Mouse (Mus musculus): ENCODE results near the gene Btc. TPM values are rescaled to one million over a fixed set of nuclear protein-coding genes. Genes with fewer than 3 reads are reported as not detected.
A peak's percentile ranks its signal among the peaks of the same experiment; 100 is the strongest.

The Btc gene
- total and polyA plus RNA-seq, 3 experiments = 1.9 to 2.2 TPM; not detected in 1

DNA sequence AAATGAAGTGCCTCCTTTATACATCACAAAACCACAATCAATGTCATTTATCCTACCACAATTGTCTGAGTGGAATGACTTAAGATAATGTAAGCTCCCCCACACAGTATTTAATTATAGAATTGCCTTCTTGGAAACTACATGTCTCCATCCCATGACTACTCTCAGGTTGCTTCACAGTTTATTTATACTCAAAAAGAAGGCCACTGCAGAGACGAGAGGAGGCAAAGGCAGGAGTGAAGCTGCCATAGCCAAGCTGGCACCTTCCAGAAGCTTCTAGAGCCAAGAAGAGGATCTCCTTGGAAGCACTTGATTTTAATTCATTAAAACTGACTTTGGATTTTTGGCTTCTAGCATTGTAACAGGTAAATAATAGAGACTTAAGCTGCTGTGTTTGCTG lies 81.0 kb downstream of the Btc start:
- H3K36me3 ChIP-seq (ENCODE audit: control insufficient read depth in 1 of 2, insufficient read depth in 2 of 2, low read length in 2 of 2) = no peaks in the 10 kb centered on the region
- no peak overlapping the region for H3K9ac ChIP-seq (ENCODE audit: control insufficient read depth, low read depth, low read length, poor library complexity, severe bottlenecking)
- TF ChIP-seq MYC (IDR thresholded peaks at IDR 0.05; ENCODE audit: low read depth, low read length) (no peak), SIN3A (IDR thresholded peaks at IDR 0.05; ENCODE audit: low read length) (no peak), CHD2 (IDR thresholded peaks at IDR 0.05; ENCODE audit: low read length) (no peak), RCOR1 (IDR thresholded peaks at IDR 0.05; ENCODE audit: low read depth, low read length) (no peak), KAT2A (conservative IDR thresholded peaks at IDR 0.05; ENCODE audit: low read depth, low read length) (no peak), NELFE (IDR thresholded peaks at IDR 0.05; ENCODE audit: low read depth, low read length) (no peak), MAX (IDR thresholded peaks at IDR 0.05; ENCODE audit: low read length) (no peak), JUND (IDR thresholded peaks at IDR 0.05; ENCODE audit: low read depth, low read length) (no peak), EP300 (IDR thresholded peaks at IDR 0.05; ENCODE audit: low read depth in 1 of 2, low read length in 2 of 2) (no peak), USF2 (IDR thresholded peaks at IDR 0.05; ENCODE audit: borderline replicate concordance in 1 of 2, insufficient read depth in 1 of 2, low read depth in 1 of 2, low read length in 2 of 2) (no peak)
- H3K27ac ChIP-seq (ENCODE audit: control insufficient read depth, low read depth, low read length) = no peak overlapping the region
- H3K79me2 ChIP-seq (ENCODE audit: control insufficient read depth, insufficient read depth, low read length, poor library complexity) = no peaks in the 10 kb centered on the region
- H3K4me1 ChIP-seq (ENCODE audit: control insufficient read depth in 1 of 2, insufficient read depth in 2 of 2, low read length in 2 of 2) = no peaks in the 10 kb centered on the region
- DNase-seq (ENCODE audit: low read depth, low spot score) = no peak
- H3K9me3 ChIP-seq (replicated peaks; ENCODE audit: insufficient read depth, low read length) = no peaks in the 10 kb centered on the region
- peaks cover 2 to 4% of the 10 kb centered on the region in 2 experiments; a peak in 3 of 4 replicates for H3K27me3 ChIP-seq (ENCODE audit: control insufficient read depth in 1 of 2, insufficient read depth in 2 of 2, low read length in 2 of 2)
- no peak overlapping the region for H3K4me3 ChIP-seq (ENCODE audit: control insufficient read depth in 1 of 2, insufficient read depth in 1 of 2, low read depth in 2 of 2, low read length in 2 of 2)

- no peak for TF ChIP-seq EP300 (IDR thresholded peaks at IDR 0.05; ENCODE audit: low read depth in 1 of 2, low read length in 2 of 2)
- TF ChIP-seq RAD21 (IDR thresholded peaks at IDR 0.05; ENCODE audit: low read depth, low read length) = no peak
- TF ChIP-seq NELFE (IDR thresholded peaks at IDR 0.05; ENCODE audit: low read depth, low read length) = no peak
- TF ChIP-seq RCOR1 (IDR thresholded peaks at IDR 0.05; ENCODE audit: low read depth, low read length) = no peak
- TF ChIP-seq SIN3A (IDR thresholded peaks at IDR 0.05; ENCODE audit: low read length) = no peak
- TF ChIP-seq TBP (IDR thresholded peaks at IDR 0.05; ENCODE audit: low read depth, low read length) = no peak
- TF ChIP-seq MEF2A (IDR thresholded peaks at IDR 0.05; ENCODE audit: extremely low read depth, insufficient replicate concordance, low read depth, low read length, poor library complexity, severe bottlenecking) = no peak
- TF ChIP-seq MYC (IDR thresholded peaks at IDR 0.05; ENCODE audit: low read depth, low read length) = no peak
- no peak for TF ChIP-seq TAL1 (IDR thresholded peaks at IDR 0.05; ENCODE audit: low read length)
Observed at GRCm38 (mm10) chr5:91320348-91320747, 82.4 kb downstream of the Btc start.

DNA sequence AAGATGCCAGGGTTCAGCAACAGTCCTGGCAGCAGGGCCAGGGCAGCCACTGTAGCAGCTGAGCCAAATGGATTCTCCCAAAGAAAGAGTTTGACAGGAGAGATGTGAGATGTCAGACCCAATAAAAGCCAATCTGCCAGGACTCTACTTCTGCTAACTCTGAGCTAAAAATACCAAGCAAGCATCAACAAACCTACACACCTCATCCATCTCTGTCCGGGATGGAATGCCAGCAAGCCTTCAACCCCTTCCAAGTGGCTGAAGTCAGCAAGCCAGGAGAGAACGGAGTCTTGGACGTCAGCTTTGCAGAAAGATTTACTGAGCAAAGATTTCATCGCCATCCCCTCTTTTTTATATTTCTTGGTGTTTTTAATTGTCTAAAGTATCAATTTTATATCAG lies 88.8 kb downstream of the Btc start:
- TF ChIP-seq MAX (IDR thresholded peaks at IDR 0.05; ENCODE audit: low read length) = no peak
- no peak for TF ChIP-seq MYC (IDR thresholded peaks at IDR 0.05; ENCODE audit: low read depth, low read length)
- no peak for TF ChIP-seq EP300 (IDR thresholded peaks at IDR 0.05; ENCODE audit: low read depth in 1 of 2, low read length in 2 of 2)
- no peaks in the 10 kb centered on the region for H3K9me3 ChIP-seq (replicated peaks; ENCODE audit: insufficient read depth, low read length)
- no peaks in the 10 kb centered on the region for H3K4me1 ChIP-seq (ENCODE audit: control insufficient read depth in 1 of 2, insufficient read depth in 2 of 2, low read length in 2 of 2)
- no peak overlapping the region for H3K27ac ChIP-seq (ENCODE audit: control insufficient read depth, low read depth, low read length)
- H3K9ac ChIP-seq (ENCODE audit: control insufficient read depth, low read depth, low read length, poor library complexity, severe bottlenecking) = no peak overlapping the region
- no peak for DNase-seq (ENCODE audit: low read depth, low spot score)
- H3K27me3 ChIP-seq (ENCODE audit: control insufficient read depth in 1 of 2, insufficient read depth in 2 of 2, low read length in 2 of 2) = peaks cover 0 to 1% of the 10 kb centered on the region in 2 experiments; a peak in 1 of 4 replicates
- no peaks in the 10 kb centered on the region for H3K79me2 ChIP-seq (ENCODE audit: control insufficient read depth, insufficient read depth, low read length, poor library complexity)
- no peak overlapping the region for H3K4me3 ChIP-seq (ENCODE audit: control insufficient read depth in 1 of 2, insufficient read depth in 1 of 2, low read depth in 2 of 2, low read length in 2 of 2)
- no peaks in the 10 kb centered on the region for H3K36me3 ChIP-seq (ENCODE audit: control insufficient read depth in 1 of 2, insufficient read depth in 2 of 2, low read length in 2 of 2)

More at GRCm38 (mm10) chr5:91320348-91320747, 82.4 kb downstream of the Btc start:
- peaks cover 2 to 4% of the 10 kb centered on the region in 2 experiments; a peak in 2 of 4 replicates for H3K27me3 ChIP-seq (ENCODE audit: control insufficient read depth in 1 of 2, insufficient read depth in 2 of 2, low read length in 2 of 2)
- H3K9me3 ChIP-seq (replicated peaks; ENCODE audit: insufficient read depth, low read length) = no peaks in the 10 kb centered on the region
- no peak overlapping the region for H3K4me3 ChIP-seq (ENCODE audit: control insufficient read depth in 1 of 2, insufficient read depth in 1 of 2, low read depth in 2 of 2, low read length in 2 of 2)
- H3K9ac ChIP-seq (ENCODE audit: control insufficient read depth, low read depth, low read length, poor library complexity, severe bottlenecking) = no peak overlapping the region
- H3K27ac ChIP-seq (ENCODE audit: control insufficient read depth, low read depth, low read length) = no peak overlapping the region
- H3K79me2 ChIP-seq (ENCODE audit: control insufficient read depth, insufficient read depth, low read length, poor library complexity) = no peaks in the 10 kb centered on the region
- H3K4me1 ChIP-seq (ENCODE audit: control insufficient read depth in 1 of 2, insufficient read depth in 2 of 2, low read length in 2 of 2) = no peaks in the 10 kb centered on the region
- H3K36me3 ChIP-seq (ENCODE audit: control insufficient read depth in 1 of 2, insufficient read depth in 2 of 2, low read length in 2 of 2) = no peaks in the 10 kb centered on the region
- peak; percentile 44 for DNase-seq (ENCODE audit: low read depth, low spot score)
